Mouse (Mus musculus): Measurements from ENCODE around the gene Slc2a9. TPM values are rescaled to one million over a fixed set of nuclear protein-coding genes. Genes with fewer than 3 reads are reported as not detected.

The Slc2a9 gene
- polyA plus RNA-seq, 1 experiment from 2014 or later = 1.2 TPM

DNA sequence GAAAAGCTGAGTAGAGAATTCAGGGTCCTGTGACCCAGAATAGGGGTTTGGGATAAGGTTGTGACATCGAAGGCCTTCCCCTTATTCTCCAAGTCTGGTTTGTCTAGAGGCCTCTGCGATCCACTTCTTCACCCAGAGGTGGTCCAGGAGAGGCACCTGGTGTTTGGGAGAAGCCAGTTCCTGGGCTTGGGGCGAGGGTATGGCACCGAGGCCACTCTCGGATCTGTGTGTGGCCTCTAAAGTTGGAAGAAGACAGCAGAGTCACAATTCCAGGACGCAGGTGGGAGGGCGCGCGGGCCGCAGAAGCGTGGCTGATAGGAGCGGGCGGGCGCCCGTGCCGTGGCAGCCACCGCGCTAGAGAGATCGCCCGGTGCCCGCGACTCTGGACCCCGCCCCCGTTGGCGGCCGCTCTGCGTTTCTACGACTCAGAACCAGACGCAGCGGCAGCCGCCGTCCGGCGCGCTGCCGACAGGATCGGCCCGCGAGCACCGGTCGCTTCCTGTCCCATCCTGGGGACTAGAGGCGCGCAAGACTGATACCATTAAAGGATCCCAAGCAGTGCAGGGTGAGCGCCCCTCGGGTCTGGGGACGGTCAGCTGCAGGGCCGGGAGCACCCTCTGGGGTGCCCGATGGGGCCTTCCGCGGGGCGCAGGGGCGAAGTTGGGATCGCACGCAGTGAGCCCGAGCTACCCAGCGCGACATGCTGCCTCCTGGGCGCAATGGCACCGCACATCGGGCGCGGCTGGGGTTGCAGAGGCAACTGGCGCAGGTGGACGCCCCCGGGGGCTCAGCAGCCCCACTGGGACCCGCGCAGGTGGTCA is 183.8 kb downstream of the Slc2a9 start, which contains the start of gene Drd5:
Drd5 (plus strand) TSS at position 402 of the 821 bp plus-strand sequence.
- Histone ChIP-seq H3K27me3 (replicated peaks; ENCODE audit: control insufficient read depth, insufficient read depth, low read length) (peaks cover 50% of the 10 kb centered on the region), H3K4me1 (replicated peaks; ENCODE audit: control insufficient read depth, insufficient read depth, low read length) (no peaks in the 10 kb centered on the region), H3K27ac (ENCODE audit: low read depth) (no peak within 1 kb of the TSS), H3K4me3 (ENCODE audit: low read depth, low read length) (peak within 1 kb of the TSS; percentile 34), H3K4me2 (ENCODE audit: low read length) (peak within 1 kb of the TSS; percentile 52), H3K9ac (ENCODE audit: low read length) (no peak within 1 kb of the TSS), H3K36me3 (ENCODE audit: control insufficient read depth, insufficient read depth, low read length) (no peaks in the 10 kb centered on the region), H3K9me3 (ENCODE audit: control insufficient read depth, low read length) (no peaks in the 10 kb centered on the region)
- ATAC-seq (replicated peaks; ENCODE audit: low FRiP score, low TSS enrichment, low read depth) = no peak
- no peak for DNase-seq (ENCODE audit: low spot score)
- 2% methylated on average over 65 of the region's 67 CpGs for WGBS

DNA sequence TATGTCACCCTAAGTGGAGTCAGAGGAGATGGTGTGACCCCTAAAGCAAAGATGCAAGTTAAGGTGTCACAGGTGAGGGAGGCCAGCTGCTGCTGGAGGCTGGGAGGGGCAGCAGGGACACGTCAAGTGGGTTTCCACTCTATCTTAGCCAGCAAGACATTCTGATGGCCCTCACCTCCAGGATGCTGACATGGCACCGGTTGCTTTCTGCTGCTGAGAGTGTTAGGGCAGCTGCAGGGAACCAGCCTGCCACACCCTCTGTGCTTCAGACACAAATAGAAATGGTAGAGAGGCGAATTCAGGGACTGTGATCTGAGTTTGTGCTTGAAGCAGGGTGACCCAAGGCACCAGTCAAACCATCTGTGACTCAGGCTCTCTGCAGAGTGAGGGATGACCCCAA is 193.1 kb downstream of the Slc2a9 start:
- Histone ChIP-seq H3K36me3 (ENCODE audit: control insufficient read depth, insufficient read depth, low read length) (no peaks in the 10 kb centered on the region), H3K4me2 (ENCODE audit: low read length) (no peak overlapping the region), H3K9me3 (ENCODE audit: control insufficient read depth, low read length) (no peaks in the 10 kb centered on the region), H3K27me3 (replicated peaks; ENCODE audit: control insufficient read depth, insufficient read depth, low read length) (no peaks in the 10 kb centered on the region), H3K4me3 (ENCODE audit: low read depth, low read length) (no peak overlapping the region), H3K9ac (ENCODE audit: low read length) (no peak overlapping the region), H3K27ac (ENCODE audit: low read depth) (no peak overlapping the region), H3K4me1 (replicated peaks; ENCODE audit: control insufficient read depth, insufficient read depth, low read length) (no peaks in the 10 kb centered on the region)
- 62% methylated on average over 3 of the region's 3 CpGs for WGBS
- ATAC-seq (replicated peaks; ENCODE audit: low FRiP score, low TSS enrichment, low read depth) (no peak), DNase-seq (ENCODE audit: low spot score) (no peak)

DNA sequence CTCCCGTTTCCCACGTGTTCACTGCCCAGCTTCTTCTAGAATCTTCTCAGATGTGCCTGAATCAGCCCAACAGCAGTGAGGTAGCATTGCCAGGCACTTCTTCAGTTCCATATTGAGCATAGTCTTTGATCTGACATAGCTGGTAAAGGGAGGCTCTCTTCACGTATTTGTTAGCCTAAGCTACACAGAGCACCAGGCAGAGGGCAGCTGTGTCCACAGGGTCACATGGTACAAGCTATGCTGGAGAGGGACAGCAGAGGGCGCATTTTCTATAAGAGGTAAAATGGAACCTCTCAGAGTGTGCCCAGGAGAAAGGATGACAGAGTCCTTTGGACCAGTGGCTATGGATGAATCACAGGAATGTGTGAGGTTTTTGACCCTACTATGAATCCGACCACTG is 194.1 kb downstream of the Slc2a9 start:
- no peak overlapping the region for H3K9ac ChIP-seq (ENCODE audit: low read length)
- H3K36me3 ChIP-seq (ENCODE audit: control insufficient read depth, insufficient read depth, low read length) = no peaks in the 10 kb centered on the region
- no peak overlapping the region for H3K4me3 ChIP-seq (ENCODE audit: low read depth, low read length)
- no peaks in the 10 kb centered on the region for H3K9me3 ChIP-seq (ENCODE audit: control insufficient read depth, low read length)
- 43% methylated on average over 5 of the region's 5 CpGs for WGBS
- DNase-seq (ENCODE audit: low spot score) = no peak
- H3K4me1 ChIP-seq (replicated peaks; ENCODE audit: control insufficient read depth, insufficient read depth, low read length) = no peaks in the 10 kb centered on the region
- no peak overlapping the region for H3K4me2 ChIP-seq (ENCODE audit: low read length)
- H3K27me3 ChIP-seq (replicated peaks; ENCODE audit: control insufficient read depth, insufficient read depth, low read length) = no peaks in the 10 kb centered on the region
- ATAC-seq (replicated peaks; ENCODE audit: low FRiP score, low TSS enrichment, low read depth) = no peak
- no peak overlapping the region for H3K27ac ChIP-seq (ENCODE audit: low read depth)

DNA sequence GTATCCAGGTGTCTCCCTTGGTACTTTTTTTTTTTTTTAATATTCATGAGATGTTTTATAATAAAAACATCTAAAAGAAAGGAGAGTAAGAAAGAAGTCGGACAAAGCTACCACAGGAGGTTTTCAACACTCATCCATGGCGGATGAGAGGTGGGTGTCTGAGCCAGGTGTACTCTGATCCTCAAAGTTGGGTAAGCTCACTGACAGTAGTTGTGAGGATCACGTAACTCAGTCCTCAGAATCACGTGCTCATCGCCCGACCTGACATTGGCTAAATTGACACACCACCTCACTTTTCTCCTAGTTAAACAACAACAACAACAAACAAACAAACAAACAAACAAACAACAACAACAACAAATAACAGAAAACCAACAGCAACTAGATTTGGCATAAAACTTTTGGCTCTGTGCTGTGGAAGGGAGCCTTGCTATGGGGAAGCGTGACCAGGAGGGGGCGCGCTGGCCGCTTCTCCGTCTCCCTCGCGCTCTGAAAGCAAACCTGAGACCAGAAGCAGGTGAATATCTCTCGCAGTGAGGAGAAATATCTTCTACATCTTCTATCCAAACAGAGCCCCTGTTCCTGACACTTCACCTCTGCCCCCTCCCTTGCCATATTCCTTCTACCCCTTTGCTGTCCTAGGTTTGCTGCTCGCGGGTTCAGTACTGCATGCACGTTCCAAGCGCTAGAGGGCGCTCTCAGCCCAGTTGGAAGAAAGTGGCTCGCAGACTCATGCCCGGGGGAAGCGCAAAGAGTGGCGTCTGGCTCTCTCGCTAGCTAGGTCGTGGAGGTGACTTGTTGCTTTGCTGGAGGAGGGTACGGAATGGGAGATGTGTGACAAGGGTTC is 195.5 kb downstream of the Slc2a9 start:
- no peaks in the 10 kb centered on the region for H3K27me3 ChIP-seq (replicated peaks; ENCODE audit: control insufficient read depth, insufficient read depth, low read length)
- no peaks in the 10 kb centered on the region for H3K9me3 ChIP-seq (ENCODE audit: control insufficient read depth, low read length)
- peak; percentile 88 for ATAC-seq (replicated peaks; ENCODE audit: low FRiP score, low TSS enrichment, low read depth)
- no peak overlapping the region for H3K9ac ChIP-seq (ENCODE audit: low read length)
- no peak overlapping the region for H3K27ac ChIP-seq (ENCODE audit: low read depth)
- H3K36me3 ChIP-seq (ENCODE audit: control insufficient read depth, insufficient read depth, low read length) = no peaks in the 10 kb centered on the region
- H3K4me1 ChIP-seq (replicated peaks; ENCODE audit: control insufficient read depth, insufficient read depth, low read length) = no peaks in the 10 kb centered on the region
- DNase-seq (ENCODE audit: low spot score) = peak; percentile 97
- H3K4me2 ChIP-seq (ENCODE audit: low read length) = peak overlapping the region; percentile 59
- H3K4me3 ChIP-seq (ENCODE audit: low read depth, low read length) = peak overlapping the region; percentile 32
- WGBS = 11% methylated on average over 26 of the region's 26 CpGs

DNA sequence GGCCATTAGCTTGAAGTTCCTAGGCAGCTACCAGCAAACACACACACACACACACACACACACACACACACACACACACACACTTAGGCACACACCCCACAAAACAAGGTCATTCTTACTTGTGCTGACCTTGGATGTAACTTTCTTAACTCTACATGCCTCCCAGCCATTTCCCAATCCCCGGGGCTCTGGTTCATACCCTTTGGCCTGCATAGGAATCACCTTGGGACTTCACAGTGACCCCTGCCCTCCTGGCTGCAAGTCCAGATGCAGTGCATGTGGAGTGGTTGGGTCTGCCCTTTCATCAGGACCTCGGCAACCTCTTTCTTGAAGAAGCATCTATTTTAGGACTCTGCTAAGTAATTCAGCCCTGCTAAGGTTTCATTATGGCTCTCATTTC is 197.7 kb downstream of the Slc2a9 start:
- no peak overlapping the region for H3K4me3 ChIP-seq (ENCODE audit: low read depth, low read length)
- 81% methylated on average over 2 of the region's 2 CpGs for WGBS
- ATAC-seq (replicated peaks; ENCODE audit: low FRiP score, low TSS enrichment, low read depth) = no peak

DNA sequence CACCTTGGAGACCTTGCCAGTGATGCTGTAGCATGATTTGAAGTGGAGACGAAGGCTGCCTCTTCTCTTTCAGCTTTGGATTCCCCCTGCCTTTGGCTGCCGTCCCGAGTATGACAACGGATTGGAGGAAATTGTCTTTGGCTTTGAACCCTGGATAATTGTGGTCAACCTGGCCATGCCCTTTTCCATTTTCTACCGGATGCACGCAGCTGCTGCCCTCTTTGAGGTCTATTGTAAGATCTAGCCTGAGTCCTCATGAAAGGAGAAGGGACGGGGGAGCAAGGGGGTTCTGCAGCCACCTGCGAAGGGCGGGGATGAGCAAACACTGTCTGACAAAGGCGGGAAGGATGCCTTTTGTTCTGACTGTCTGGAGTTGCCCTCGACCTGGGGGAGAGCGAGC is 200.3 kb downstream of the Slc2a9 start:
- Histone ChIP-seq H3K27me3 (replicated peaks; ENCODE audit: control insufficient read depth, insufficient read depth, low read length) (no peaks in the 10 kb centered on the region), H3K9ac (ENCODE audit: low read length) (no peak overlapping the region), H3K4me1 (replicated peaks; ENCODE audit: control insufficient read depth, insufficient read depth, low read length) (no peaks in the 10 kb centered on the region), H3K27ac (ENCODE audit: low read depth) (no peak overlapping the region), H3K36me3 (ENCODE audit: control insufficient read depth, insufficient read depth, low read length) (no peaks in the 10 kb centered on the region), H3K4me2 (ENCODE audit: low read length) (no peak overlapping the region), H3K9me3 (ENCODE audit: control insufficient read depth, low read length) (no peaks in the 10 kb centered on the region), H3K4me3 (ENCODE audit: low read depth, low read length) (no peak overlapping the region)
- WGBS = 47% methylated on average over 12 of the region's 12 CpGs
- no peak for ATAC-seq (replicated peaks; ENCODE audit: low FRiP score, low TSS enrichment, low read depth)
- DNase-seq (ENCODE audit: low spot score) = no peak

More for the DNA sequence above, 197.7 kb downstream of the Slc2a9 start:
- no peak overlapping the region for H3K27ac ChIP-seq (ENCODE audit: low read depth)
- no peaks in the 10 kb centered on the region for H3K9me3 ChIP-seq (ENCODE audit: control insufficient read depth, low read length)
- no peaks in the 10 kb centered on the region for H3K4me1 ChIP-seq (replicated peaks; ENCODE audit: control insufficient read depth, insufficient read depth, low read length)
- H3K36me3 ChIP-seq (ENCODE audit: control insufficient read depth, insufficient read depth, low read length) = no peaks in the 10 kb centered on the region
- H3K9ac ChIP-seq (ENCODE audit: low read length) = no peak overlapping the region
- H3K4me2 ChIP-seq (ENCODE audit: low read length) = no peak overlapping the region
- H3K27me3 ChIP-seq (replicated peaks; ENCODE audit: control insufficient read depth, insufficient read depth, low read length) = no peaks in the 10 kb centered on the region
- DNase-seq (ENCODE audit: low spot score) = no peak

DNA sequence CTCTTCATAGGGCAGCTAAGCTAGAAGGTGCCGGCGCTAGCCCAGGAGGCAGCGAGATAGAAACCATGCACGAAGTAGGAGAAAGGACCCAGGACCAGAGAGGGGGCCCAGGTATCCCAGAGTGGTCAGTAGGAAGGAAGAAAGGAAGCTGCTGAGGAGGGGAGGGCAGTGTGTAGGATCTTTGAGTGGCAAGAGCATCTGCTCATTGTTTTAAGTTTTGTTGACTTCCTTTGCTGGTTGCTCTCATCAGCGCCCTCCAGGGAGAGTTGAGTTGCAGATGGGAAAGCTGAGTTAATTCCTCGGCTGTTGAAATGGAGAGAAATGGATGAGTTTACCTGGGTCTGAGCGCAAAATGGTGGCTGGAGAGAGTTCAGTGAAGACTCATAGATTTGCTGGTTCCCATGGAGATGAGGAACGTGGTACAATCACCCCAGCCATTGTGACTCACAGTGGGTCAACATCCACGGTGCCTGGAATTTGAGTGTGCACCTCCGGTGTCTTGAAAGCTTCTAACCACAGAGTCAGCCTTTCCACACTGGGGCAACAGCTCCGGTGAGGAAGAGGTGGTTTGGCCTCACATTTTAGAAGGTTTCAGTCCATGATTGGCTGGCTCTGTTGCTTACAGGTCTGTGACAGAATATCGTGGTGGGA is 201.1 kb downstream of the Slc2a9 start:
- no peak overlapping the region for H3K4me3 ChIP-seq (ENCODE audit: low read depth, low read length)
- WGBS = 88% methylated on average over 12 of the region's 12 CpGs
- no peaks in the 10 kb centered on the region for H3K4me1 ChIP-seq (replicated peaks; ENCODE audit: control insufficient read depth, insufficient read depth, low read length)
- no peaks in the 10 kb centered on the region for H3K27me3 ChIP-seq (replicated peaks; ENCODE audit: control insufficient read depth, insufficient read depth, low read length)
- DNase-seq (ENCODE audit: low spot score) (no peak), ATAC-seq (replicated peaks; ENCODE audit: low FRiP score, low TSS enrichment, low read depth) (no peak)
- H3K9me3 ChIP-seq (ENCODE audit: control insufficient read depth, low read length) = no peaks in the 10 kb centered on the region
- H3K27ac ChIP-seq (ENCODE audit: low read depth) = no peak overlapping the region
- no peaks in the 10 kb centered on the region for H3K36me3 ChIP-seq (ENCODE audit: control insufficient read depth, insufficient read depth, low read length)
- H3K9ac ChIP-seq (ENCODE audit: low read length) = no peak overlapping the region
- H3K4me2 ChIP-seq (ENCODE audit: low read length) = no peak overlapping the region

All from intestine, embryonic 14.5 days (tissue).